Mouse (Mus musculus) bone marrow, adult 2 months (tissue): ENCODE measurements around the gene Pfkm.

Experiments
- CTCF ChIP-seq: fragments of 200-500 bp; IDR thresholded peaks from 2 replicates; pipeline ENCODE4 v1.5.1; 2011; ENCODE audit warnings: low read length, control low read depth; ENCODE audit not compliant: control insufficient read depth, insufficient read depth
- POLR2A ChIP-seq: fragments of 200-500 bp; IDR thresholded peaks from 2 replicates; pipeline ENCODE4 v1.6.1; 2011; ENCODE audit warnings: low read depth, mild to moderate bottlenecking, control low read depth, low read length, borderline replicate concordance; ENCODE audit not compliant: control insufficient read depth

DNA sequence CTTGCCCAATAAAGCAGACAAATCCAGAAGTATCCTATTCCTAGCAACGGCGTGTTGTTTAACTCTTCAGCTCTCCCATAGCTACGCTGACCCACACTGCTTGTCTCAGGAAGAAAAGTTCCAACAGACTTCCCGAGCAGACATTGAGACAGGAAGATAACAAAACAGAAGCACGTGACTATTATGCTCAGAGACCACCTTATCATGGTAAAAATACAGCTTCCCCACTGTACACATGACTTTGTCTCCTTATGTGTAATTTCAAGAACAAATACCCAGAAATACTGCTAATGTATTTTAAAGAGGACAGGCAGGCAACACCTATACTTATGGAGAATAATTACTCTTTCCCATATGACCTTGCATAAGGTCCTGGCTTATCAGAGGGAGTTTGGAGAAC is 40.7 kb upstream of the Pfkm start:
- TF ChIP-seq CTCF = no peak
- TF ChIP-seq POLR2A = no peak
